Mouse (Mus musculus) spleen, postnatal 36 days (tissue): ENCODE results near the gene Eipr1.
"Not testable (repeated sequence)": the region's sequence is repeated elsewhere in the genome, so short reads cannot be mapped to it uniquely, and the experiment has no call there.

Experiments used
- DNase-seq, 2 experiments: peaks; one replicate each; pipeline ENCODE4 v3.0.0; 2022; ENCODE audit warnings: low spot score in 2 of 2, mixed read lengths in 1 of 2

Eipr1 gene

GRCm38 (mm10) chr12:28889068-28889674 is 137.6 kb downstream of the Eipr1 start:
- DNase-seq = no peak

- DNase-seq = no peak
Observed at GRCm38 (mm10) chr12:28891523-28891922, 139.9 kb downstream of the Eipr1 start.

GRCm38 (mm10) chr12:28896577-28896976 is 145.0 kb downstream of the Eipr1 start:
- no peak for DNase-seq

GRCm38 (mm10) chr12:28898307-28898706 is 146.7 kb downstream of the Eipr1 start:
- DNase-seq = no peak

- no peak for DNase-seq
Observed at GRCm38 (mm10) chr12:28899696-28900095, 148.1 kb downstream of the Eipr1 start.

- no peak for DNase-seq
Observed at GRCm38 (mm10) chr12:28900341-28900740, 148.7 kb downstream of the Eipr1 start.

- no peak for DNase-seq
Observed at GRCm38 (mm10) chr12:28902132-28902531, 150.5 kb downstream of the Eipr1 start.

- no peak for DNase-seq
Observed at GRCm38 (mm10) chr12:28903082-28903481, 151.5 kb downstream of the Eipr1 start.

- no peak for DNase-seq
Observed at GRCm38 (mm10) chr12:28905486-28905885, 153.9 kb downstream of the Eipr1 start.

- no peak for DNase-seq
Observed at GRCm38 (mm10) chr12:28906016-28906415, 154.4 kb downstream of the Eipr1 start.

GRCm38 (mm10) chr12:28906809-28907297 is 155.2 kb downstream of the Eipr1 start:
- no peak for DNase-seq

GRCm38 (mm10) chr12:28907814-28908213 is 156.2 kb downstream of the Eipr1 start:
- no peak for DNase-seq

GRCm38 (mm10) chr12:28909851-28910250 is 158.2 kb downstream of the Eipr1 start:
- no peak for DNase-seq

GRCm38 (mm10) chr12:28910568-28910967 is 159.0 kb downstream of the Eipr1 start:
- DNase-seq = no peak

GRCm38 (mm10) chr12:28912351-28912936 is 160.8 kb downstream of the Eipr1 start:
- DNase-seq = no peak

- no peak for DNase-seq
Observed at GRCm38 (mm10) chr12:28913099-28913498, 161.5 kb downstream of the Eipr1 start.

- not testable (repeated sequence) for DNase-seq
Observed at GRCm38 (mm10) chr12:28914056-28914455, 162.5 kb downstream of the Eipr1 start.
